Mouse (Mus musculus): Measurements from ENCODE around the gene Gdf3. TPM values are rescaled to one million over a fixed set of nuclear protein-coding genes. Genes with fewer than 3 reads are reported as not detected.

The Gdf3 gene
- not detected for total RNA-seq (2023)

GRCm38 (mm10) chr6:122609771-122610170 lies at the start of gene Gdf3:
Gene Gdf3, minus strand, starts transcription at chr6:122610087.

GRCm38 (mm10) chr6:122626110-122626509 lies 16.2 kb upstream of the Gdf3 start, which contains the start of gene Dppa3:
Gene Dppa3, plus strand, starts transcription at chr6:122626410.

GRCm38 (mm10) chr6:122602242-122602991 lies 7.5 kb downstream of the Gdf3 start, which contains the start of gene Apobec1:
Gene Apobec1, minus strand, starts transcription at chr6:122602444.

Other genes with a start within 250 kb of the Gdf3 start
- gene Rimklb, start 111.3 kb downstream of the Gdf3 start, total RNA-seq (2023) = not detected
- not detected for gene Mfap5, start 104.2 kb downstream of the Gdf3 start, total RNA-seq (2023)
- not detected for gene Aicda, start 56.3 kb downstream of the Gdf3 start, total RNA-seq (2023)
- gene Apobec1, start 7.6 kb downstream of the Gdf3 start, total RNA-seq (2023) = 10 to 100 TPM; 12.1 to 15.3 TPM
- gene Dppa3, start 16.3 kb upstream of the Gdf3 start, total RNA-seq (2023) = under 1 TPM in 1 of 2 experiments, not detected in 1; 0.87 TPM
- not detected for gene Nanog, start 97.4 kb upstream of the Gdf3 start, total RNA-seq (2023)
- gene Slc2a3, start 191.6 kb upstream of the Gdf3 start, total RNA-seq (2023) = 10 to 100 TPM; 36.1 to 41.3 TPM
- gene Foxj2, start 209.8 kb upstream of the Gdf3 start, total RNA-seq (2023) = 10 to 100 TPM; 35.5 to 38.6 TPM
- gene C3ar1, start 246.1 kb upstream of the Gdf3 start, total RNA-seq (2023) = not detected

All from T-cell, adult 66 days (primary cell).